Mouse (Mus musculus) lung, postnatal 0 days (tissue): ENCODE results near the gene Fam8a1. TPM values are rescaled to one million over a fixed set of nuclear protein-coding genes. Genes with fewer than 3 reads are reported as not detected.
A peak's percentile ranks its signal among the peaks of the same experiment; 100 is the strongest.

ENCODE experiments used
- ATAC-seq: fragments of 200-750 bp; cut with Nextera tagmentation; 2 replicates; pipeline ENCODE4 v1.8.0; 2017; ENCODE audit warnings: moderate library complexity
- DNase-seq: peaks from one replicate; pipeline ENCODE4 v3.0.0-alpha.2; 2016; ENCODE audit warnings: low spot score
- H3K27ac ChIP-seq: fragments of 300-500 bp; sonication (generic); 2 replicates; pipeline ENCODE4 v1.5.1; 2014; ENCODE audit warnings: antibody characterized with exemption, mild to moderate bottlenecking, low read length, mixed read lengths
- H3K27me3 ChIP-seq: fragments of 300-500 bp; sonication (generic); replicated peaks from 2 replicates; pipeline ENCODE4 v1.6.1; 2014; ENCODE audit warnings: low read length, mixed read lengths; ENCODE audit not compliant: insufficient read depth
- H3K36me3 ChIP-seq: fragments of 300-500 bp; sonication (generic); 2 replicates; pipeline ENCODE4 v1.6.1; 2014; ENCODE audit warnings: low read length, mixed read lengths; ENCODE audit not compliant: insufficient read depth
- H3K4me1 ChIP-seq: fragments of 300-500 bp; sonication (generic); 2 replicates; pipeline ENCODE4 v1.6.1; 2014; ENCODE audit warnings: antibody characterized with exemption, low read depth, low read length, mixed read lengths; ENCODE audit not compliant: insufficient read depth
- H3K4me2 ChIP-seq: fragments of 300-500 bp; sonication (generic); replicated peaks from 2 replicates; pipeline ENCODE4 v1.6.1; 2014; ENCODE audit warnings: low read depth, mild to moderate bottlenecking, low read length, moderate library complexity, mixed read lengths
- H3K4me3 ChIP-seq: fragments of 300-500 bp; sonication (generic); 2 replicates; pipeline ENCODE4 v1.5.1; 2014; ENCODE audit warnings: low read depth, low read length
- H3K9ac ChIP-seq: fragments of 300-500 bp; sonication (generic); replicated peaks from 2 replicates; pipeline ENCODE4 v1.6.1; 2014; ENCODE audit warnings: low read depth, mild to moderate bottlenecking
- H3K9me3 ChIP-seq: fragments of 300-500 bp; sonication (generic); 2 replicates; pipeline ENCODE4 v1.6.1; 2016; ENCODE audit warnings: low read length, mixed read lengths
- CTCF ChIP-seq: IDR thresholded peaks from 2 replicates; pipeline ENCODE4 v1.5.1; 2016; ENCODE audit warnings: antibody characterized with exemption, mild to moderate bottlenecking
- EP300 ChIP-seq: IDR thresholded peaks from 2 replicates; pipeline ENCODE4 v1.6.1; 2016; ENCODE audit warnings: antibody characterized with exemption, mild to moderate bottlenecking, control low read depth
- WGBS: fragments of 180-500 bp; shearing (Covaris S2); extraction: QIAGEN DNeasy Blood & Tissue Kit; methylation state at CpG from one replicate; pipeline ENCODE4 v1.1.7; 2014; 5-methylcytosine and 5-hydroxymethylcytosine counted together
- polyA plus RNA-seq: library from polyadenylated mRNA; unstranded; fragments of >200 nt; fragmentation: Nextera tagmentation; extraction: Ambion mirVana; gene quantifications from 2 replicates; pipeline ENCODE4 v1.2.1, GENCODE M21; 2015

Gene Fam8a1
- polyA plus RNA-seq: 12.7 and 13.0 TPM in 2 replicates

- TF ChIP-seq EP300 (no peak), CTCF (no peak)
- DNase-seq (peak; percentile 90), ATAC-seq (peak; percentile 98)
- Histone ChIP-seq H3K4me3 (peak within 1 kb of the TSS; percentile 93), H3K4me1 (peaks cover 10% of the 10 kb centered on the region; the same call in 1 of the 2 replicates), H3K27ac (peak within 1 kb of the TSS; percentile 81), H3K4me2 (peak within 1 kb of the TSS; percentile 91), H3K9me3 (no peaks in the 10 kb centered on the region), H3K27me3 (no peaks in the 10 kb centered on the region), H3K36me3 (0 out of 2 replicates have a peak, but pooled peaks cover 2% of the 10 kb centered on the region), H3K9ac (peak within 1 kb of the TSS; percentile 88)
- WGBS: 1% methylated on average over 31 of the region's 46 CpGs
These were observed at the start of gene Fam8a1 for GRCm38 (mm10) chr13:46669048-46669619. Gene Fam8a1, plus strand, starts transcription at chr13:46669522.

DNA sequence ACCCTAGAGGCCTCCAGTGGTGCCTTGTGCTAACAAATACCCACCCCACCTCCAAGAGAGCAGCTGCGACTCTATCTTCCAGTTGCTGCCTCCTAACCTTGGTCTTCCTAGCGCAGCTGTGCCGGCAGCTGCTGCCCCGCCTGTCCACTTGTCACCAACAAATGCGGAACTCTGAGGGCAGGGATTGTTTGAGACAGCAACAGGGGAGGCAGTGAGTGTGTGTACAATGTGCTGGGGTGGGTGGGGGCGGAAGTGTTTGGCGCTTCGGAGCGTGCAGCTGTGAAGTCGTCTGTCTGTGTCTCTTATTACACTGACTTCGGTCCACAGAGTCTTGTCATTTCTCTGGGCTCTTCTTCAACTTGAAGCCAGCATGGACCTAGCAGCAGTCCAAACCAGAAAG lies 49.7 kb upstream of the Fam8a1 start:
- ATAC-seq: peak; percentile 63
- no peaks in the 10 kb centered on the region for H3K36me3 ChIP-seq
- H3K4me3 ChIP-seq: no peak overlapping the region

DNA sequence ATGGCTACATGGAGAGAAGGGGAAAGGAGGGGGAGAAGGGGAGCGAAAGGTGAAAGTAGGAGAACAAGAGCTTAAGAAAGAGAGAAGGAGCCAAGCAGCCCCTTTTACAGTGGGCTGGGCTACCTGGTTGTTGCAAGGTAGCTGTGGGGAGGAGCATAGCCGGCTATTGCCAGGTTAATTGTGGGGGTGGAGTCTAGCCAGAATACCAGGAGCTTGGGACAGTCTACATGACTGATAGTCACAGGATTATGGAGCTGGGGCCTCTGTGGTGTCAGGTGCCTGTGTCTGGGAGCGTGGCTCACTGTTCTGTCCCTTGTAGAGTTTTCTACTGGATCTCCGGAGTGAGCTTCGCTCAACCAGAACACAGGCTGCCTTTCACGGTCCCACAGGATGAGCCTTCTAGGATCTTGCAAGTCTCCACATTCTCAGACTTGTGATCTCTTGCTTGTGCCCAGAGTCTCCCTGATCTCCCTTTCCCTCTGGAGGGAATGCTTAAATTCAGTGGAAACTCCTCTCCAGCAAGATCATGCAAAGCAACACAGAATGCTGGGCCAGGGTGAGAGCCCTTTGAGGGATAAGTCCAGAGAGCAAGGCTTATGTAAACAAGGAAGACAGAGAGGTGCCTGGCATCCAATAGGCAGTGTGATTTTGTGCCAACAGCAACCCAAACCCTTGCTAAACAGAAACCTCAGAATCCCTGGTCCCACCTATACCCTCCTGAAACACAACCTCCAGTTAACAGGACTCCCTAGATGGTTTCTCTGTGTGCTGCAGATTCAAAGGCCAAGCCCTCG lies 48.2 kb upstream of the Fam8a1 start:
- no peaks in the 10 kb centered on the region for H3K36me3 ChIP-seq
- WGBS: 91% methylated on average over 7 of the region's 7 CpGs
- H3K9me3 ChIP-seq: no peaks in the 10 kb centered on the region
- no peak overlapping the region for H3K27ac ChIP-seq
- DNase-seq (no peak), ATAC-seq (no peak)
- H3K27me3 ChIP-seq: no peaks in the 10 kb centered on the region
- H3K4me1 ChIP-seq: no peaks in the 10 kb centered on the region; the same call in 1 of the 2 replicates
- TF ChIP-seq EP300: no peak
- no peak for TF ChIP-seq CTCF
- no peak overlapping the region for H3K4me3 ChIP-seq
- H3K9ac ChIP-seq: no peak overlapping the region
- H3K4me2 ChIP-seq: no peak overlapping the region

More for the DNA sequence above, 49.7 kb upstream of the Fam8a1 start:
- Histone ChIP-seq H3K4me1 (no peaks in the 10 kb centered on the region; the same call in 1 of the 2 replicates), H3K27me3 (no peaks in the 10 kb centered on the region), H3K9ac (no peak overlapping the region), H3K4me2 (peak overlapping the region; percentile 35), H3K9me3 (no peaks in the 10 kb centered on the region), H3K27ac (no peak overlapping the region)
- WGBS: 8% methylated on average over 11 of the region's 11 CpGs
- TF ChIP-seq EP300 (no peak), CTCF (no peak)
- DNase-seq: peak; percentile 59

DNA sequence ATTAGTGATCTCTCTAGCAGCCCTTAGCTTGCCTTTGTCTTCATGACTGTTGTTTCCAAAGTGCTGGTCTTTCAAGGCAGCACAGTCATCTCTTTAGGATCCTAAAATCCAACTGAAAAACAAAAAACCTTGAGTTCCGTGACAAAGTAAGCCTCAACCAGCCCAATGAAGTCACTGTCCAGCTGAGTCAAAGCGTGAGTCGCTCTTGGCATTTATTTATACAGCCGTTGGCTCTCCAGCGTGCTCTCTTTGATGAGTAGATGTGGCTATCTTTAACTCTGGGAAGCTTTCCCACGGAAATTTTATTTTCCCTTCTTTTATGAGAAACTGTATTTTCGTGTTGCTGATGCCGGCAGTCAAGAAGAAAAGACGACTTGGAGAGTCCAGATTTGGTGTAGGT lies 42.7 kb upstream of the Fam8a1 start:
- no peak; the same call in 1 of the 2 replicates for ATAC-seq

GRCm38 (mm10) chr13:46627841-46628240 lies 41.5 kb upstream of the Fam8a1 start:
- H3K4me1 ChIP-seq: no peaks in the 10 kb centered on the region
- H3K36me3 ChIP-seq: no peaks in the 10 kb centered on the region
- H3K9me3 ChIP-seq: no peaks in the 10 kb centered on the region
- H3K4me3 ChIP-seq: no peak overlapping the region
- no peak for DNase-seq
- H3K9ac ChIP-seq: no peak overlapping the region
- ATAC-seq: no peak
- H3K27ac ChIP-seq: no peak overlapping the region
- 51% methylated on average over 10 of the region's 10 CpGs for WGBS
- no peaks in the 10 kb centered on the region for H3K27me3 ChIP-seq
- no peak for TF ChIP-seq CTCF
- no peak for TF ChIP-seq EP300
- no peak overlapping the region for H3K4me2 ChIP-seq

More for the DNA sequence above, 42.7 kb upstream of the Fam8a1 start:
- Histone ChIP-seq H3K4me1 (no peaks in the 10 kb centered on the region), H3K27ac (no peak overlapping the region), H3K4me2 (no peak overlapping the region), H3K9me3 (no peaks in the 10 kb centered on the region), H3K9ac (no peak overlapping the region), H3K4me3 (no peak overlapping the region), H3K27me3 (no peaks in the 10 kb centered on the region), H3K36me3 (no peaks in the 10 kb centered on the region)
- DNase-seq: no peak
- no peak for TF ChIP-seq CTCF
- no peak for TF ChIP-seq EP300
- 61% methylated on average over 9 of the region's 9 CpGs for WGBS

DNA sequence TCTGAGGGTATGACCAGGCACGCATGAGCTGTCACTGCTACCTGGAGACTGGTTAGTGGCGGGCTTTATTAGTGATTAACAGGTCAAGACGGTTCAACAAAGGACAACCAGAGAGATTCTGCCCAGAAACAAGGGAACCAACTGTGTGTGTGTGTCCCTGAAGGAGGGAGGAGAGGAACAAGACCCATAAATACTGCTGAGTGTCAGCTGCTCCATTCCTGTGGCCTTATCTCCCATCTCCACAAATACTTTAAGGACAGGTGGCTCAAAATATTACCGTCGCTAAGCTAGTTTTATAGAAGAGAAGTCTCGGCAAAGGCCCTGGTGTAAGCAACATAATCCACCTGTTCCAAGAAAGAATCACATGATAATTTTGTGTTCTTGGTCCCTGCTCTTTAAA lies 39.9 kb upstream of the Fam8a1 start:
- ATAC-seq (no peak), DNase-seq (no peak)
- TF ChIP-seq EP300 (no peak), CTCF (no peak)
- Histone ChIP-seq H3K27me3 (no peaks in the 10 kb centered on the region), H3K4me3 (no peak overlapping the region), H3K4me1 (no peaks in the 10 kb centered on the region), H3K9me3 (no peaks in the 10 kb centered on the region), H3K36me3 (no peaks in the 10 kb centered on the region), H3K4me2 (no peak overlapping the region), H3K27ac (no peak overlapping the region), H3K9ac (no peak overlapping the region)
- 70% methylated on average over 6 of the region's 6 CpGs for WGBS
